ENCODE assay signal across 8 mouse cellular contexts in the genomic region with DNA sequence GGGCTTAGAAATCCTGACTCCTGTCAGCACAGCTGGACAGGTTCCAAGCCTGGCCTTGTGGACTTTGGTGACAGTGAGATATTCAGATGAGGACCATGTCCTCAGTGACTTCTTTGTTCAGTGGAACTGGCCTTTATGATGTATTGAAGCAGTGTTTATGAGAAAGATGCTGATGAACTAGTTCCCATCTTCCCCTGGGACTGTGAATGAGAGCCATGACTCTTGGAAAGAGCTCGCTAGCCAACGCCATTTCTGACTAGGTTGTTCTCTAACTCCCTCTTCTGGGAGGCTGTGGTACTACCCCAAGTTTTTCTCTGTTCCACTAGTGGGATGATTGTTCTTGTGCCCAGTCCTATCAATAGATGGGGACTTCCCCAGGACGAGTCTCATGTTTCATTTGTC. TPM values are rescaled to one million over a fixed set of nuclear protein-coding genes. Genes with fewer than 3 reads are reported as not detected.
DNase-seq lines count a peak whose midpoint lies in the region; ATAC-seq and TF ChIP-seq lines count a peak whose summit lies in the region.

No protein-coding gene starts in this region.

- H3K4me1 ChIP-seq in hindbrain, embryonic 14.5 days (replicated peaks; ENCODE audit: control insufficient read depth, insufficient read depth, low read length): no peaks in the 10 kb centered on the region
- H3K4me1 ChIP-seq in hindbrain, embryonic 16.5 days (ENCODE audit: control insufficient read depth, insufficient read depth, low read depth, low read length): no peaks in the 10 kb centered on the region
- H3K4me1 ChIP-seq in E14TG2a.4 (replicated peaks; ENCODE audit: low read depth, low read length): peaks cover 7% of the 10 kb centered on the region; the same call in 1 of the 2 replicates

- TF ChIP-seq CTCF in E14TG2a.4 (conservative IDR thresholded peaks at IDR 0.05; ENCODE audit: low read length): peak; percentile 72
- TF ChIP-seq CTCF in layer of hippocampus, adult 2 months (conservative IDR thresholded peaks at IDR 0.05): peak; percentile 81

- no peak overlapping the region for H3K4me3 ChIP-seq in hindbrain, embryonic 14.5 days (replicated peaks; ENCODE audit: low read length)
- no peak overlapping the region for H3K4me3 ChIP-seq in hindbrain, embryonic 16.5 days (ENCODE audit: low read length)
- H3K4me3 ChIP-seq in E14TG2a.4 (replicated peaks; ENCODE audit: low read length): no peak overlapping the region
- no peak overlapping the region for H3K4me3 ChIP-seq in layer of hippocampus, adult 2 months

- 7% methylated on average over 3 of the region's 3 CpGs for WGBS in hindbrain, embryonic 14.5 days
- 9% methylated on average over 3 of the region's 3 CpGs for WGBS in hindbrain, embryonic 16.5 days

- no peak overlapping the region for H3K4me2 ChIP-seq in hindbrain, embryonic 14.5 days (replicated peaks)
- H3K4me2 ChIP-seq in hindbrain, embryonic 16.5 days (ENCODE audit: low read length): no peak overlapping the region

- H3K9ac ChIP-seq in hindbrain, embryonic 14.5 days: no peak overlapping the region
- H3K9ac ChIP-seq in hindbrain, embryonic 16.5 days (ENCODE audit: low read depth, low read length): no peak overlapping the region

- no peaks in the 10 kb centered on the region for H3K36me3 ChIP-seq in hindbrain, embryonic 14.5 days (replicated peaks; ENCODE audit: control insufficient read depth, insufficient read depth)
- H3K36me3 ChIP-seq in hindbrain, embryonic 16.5 days (ENCODE audit: control insufficient read depth, insufficient read depth, low read length): no peaks in the 10 kb centered on the region
- no peaks in the 10 kb centered on the region for H3K36me3 ChIP-seq in E14TG2a.4 (ENCODE audit: insufficient read depth, low read length)

- DNase-seq in hindbrain, embryonic 14.5 days (ENCODE audit: low spot score): peak; percentile 59
- peak; percentile 80 for DNase-seq in brain, adult 2 months (ENCODE audit: low read depth, low spot score)
- peak; percentile 47 for DNase-seq in gastrocnemius, postnatal 10 days
- peak; percentile 26 to 48 for DNase-seq in layer of hippocampus, adult 2 months (ENCODE audit: low spot score in 2 of 2)
- DNase-seq in lung, postnatal 36 days: peak; percentile 81
- peak; percentile 82 for DNase-seq in thymus, postnatal 0 days (ENCODE audit: low spot score)

- no peaks in the 10 kb centered on the region for H3K9me3 ChIP-seq in hindbrain, embryonic 14.5 days (ENCODE audit: control insufficient read depth, low read length)
- no peaks in the 10 kb centered on the region for H3K9me3 ChIP-seq in hindbrain, embryonic 16.5 days (ENCODE audit: control insufficient read depth, low read length)
- no peaks in the 10 kb centered on the region for H3K9me3 ChIP-seq in E14TG2a.4 (ENCODE audit: low read length)

- H3K27me3 ChIP-seq in hindbrain, embryonic 14.5 days (ENCODE audit: control insufficient read depth, insufficient read depth, low read length): no peaks in the 10 kb centered on the region
- no peaks in the 10 kb centered on the region for H3K27me3 ChIP-seq in hindbrain, embryonic 16.5 days (replicated peaks; ENCODE audit: control insufficient read depth, insufficient read depth, low read length)
- peaks cover 25% of the 10 kb centered on the region for H3K27me3 ChIP-seq in E14TG2a.4 (ENCODE audit: insufficient read depth, low read length)

- no peak overlapping the region for H3K27ac ChIP-seq in hindbrain, embryonic 14.5 days
- no peak overlapping the region for H3K27ac ChIP-seq in hindbrain, embryonic 16.5 days (ENCODE audit: low read depth, low read length)
- H3K27ac ChIP-seq in layer of hippocampus, adult 2 months: no peak overlapping the region

- no peak for ATAC-seq in hindbrain, embryonic 14.5 days (ENCODE audit: low FRiP score)
- no peak for ATAC-seq in hindbrain, embryonic 16.5 days

RNA-seq across cellular contexts. Expression of a gene that starts 57.7 kb away (rescaled TPM):
- polyA plus RNA-seq in hindbrain, embryonic 14.5 days (2014; fragmentation: Nextera tagmentation; extraction: Ambion mirVana): 0.18 TPM in 1 of 2 replicates, not detected in the other
- not detected in 2 replicates for polyA plus RNA-seq in hindbrain, embryonic 16.5 days (2015; fragmentation: Nextera tagmentation; extraction: Ambion mirVana)
- total RNA-seq in gastrocnemius, postnatal 10 days (2021): not detected
- not detected for total RNA-seq in layer of hippocampus, adult 2 months (2021)
- 0.23 TPM in 1 of 2 replicates, not detected in the other for polyA plus RNA-seq in thymus, postnatal 0 days (2015; fragmentation: Nextera tagmentation; extraction: Ambion mirVana)
